Mouse (Mus musculus): ENCODE measurements around the gene Kpna2. TPM values are rescaled to one million over a fixed set of nuclear protein-coding genes. Genes with fewer than 3 reads are reported as not detected.

Kpna2 gene
- polyA plus RNA-seq, 1 experiment from 2014 or later = 137 TPM

DNA sequence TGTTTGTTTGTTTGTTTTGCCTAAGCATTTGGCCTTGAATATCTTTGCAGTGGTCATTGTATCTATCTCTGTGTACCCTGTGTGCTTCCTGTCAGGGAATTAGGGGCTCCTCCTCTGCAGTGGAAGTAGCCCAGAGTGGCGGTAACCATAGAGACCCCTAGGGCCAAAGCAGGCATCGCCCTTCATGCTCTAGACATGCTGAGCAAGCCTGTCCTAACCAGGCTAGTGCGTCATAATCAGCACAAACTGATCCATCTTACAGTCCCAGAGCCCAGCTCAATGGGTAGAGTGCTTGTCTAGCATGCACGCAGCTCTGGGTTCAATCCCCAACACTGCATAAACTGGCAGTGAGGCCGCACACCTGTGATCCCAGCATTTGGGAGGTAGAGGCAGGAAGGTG, 40.2 kb downstream of the Kpna2 start:
- no peaks in the 10 kb centered on the region for H3K36me3 ChIP-seq (ENCODE audit: control insufficient read depth, insufficient read depth, low read length)
- ATAC-seq = no peak
- 84% methylated on average over 5 of the region's 5 CpGs for WGBS
- H3K27ac ChIP-seq (ENCODE audit: low read length) = no peak overlapping the region
- no peaks in the 10 kb centered on the region for H3K27me3 ChIP-seq (ENCODE audit: control insufficient read depth, insufficient read depth, low read depth, low read length)
- H3K4me1 ChIP-seq (ENCODE audit: control insufficient read depth, insufficient read depth, low read length) = no peaks in the 10 kb centered on the region
- no peak overlapping the region for H3K4me2 ChIP-seq (ENCODE audit: low read length)
- no peak overlapping the region for H3K4me3 ChIP-seq (ENCODE audit: low read depth, low read length)
- H3K9ac ChIP-seq (ENCODE audit: low read depth, low read length) = no peak overlapping the region
- H3K9me3 ChIP-seq (replicated peaks; ENCODE audit: control insufficient read depth, low read length, poor library complexity, severe bottlenecking) = no peaks in the 10 kb centered on the region

DNA sequence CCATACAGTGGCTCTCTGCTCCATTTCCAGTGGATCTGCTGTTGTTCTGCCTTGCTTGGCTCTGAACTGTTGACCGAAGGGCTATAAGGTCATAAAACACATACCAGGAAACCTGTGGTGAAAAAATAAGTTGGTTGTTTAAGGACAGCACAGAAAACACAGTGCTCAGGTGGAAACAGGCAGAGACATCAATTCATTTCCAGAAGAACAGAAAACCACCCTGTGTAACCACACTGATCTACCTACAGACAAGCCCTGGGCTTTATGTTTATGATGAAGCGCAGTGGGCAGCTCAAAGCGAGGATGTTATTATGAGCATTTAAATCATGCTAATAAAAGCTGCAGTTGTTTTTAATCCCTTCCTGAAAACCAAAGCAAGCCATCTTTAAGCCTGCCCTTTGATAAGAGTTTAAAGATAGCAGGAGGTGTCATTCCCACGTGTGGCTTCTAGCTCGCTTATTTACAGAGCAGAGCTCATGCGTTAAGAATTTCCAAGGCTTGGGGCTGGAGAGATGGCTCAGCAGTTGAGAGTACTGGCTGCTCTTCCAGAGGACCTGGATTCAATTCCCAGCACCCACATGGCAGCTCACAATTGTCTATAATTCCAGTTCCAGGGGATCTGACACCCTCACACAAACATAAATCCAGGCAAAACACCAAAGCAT, 40.8 kb downstream of the Kpna2 start:
- no peak overlapping the region for H3K27ac ChIP-seq (ENCODE audit: low read length)

DNA sequence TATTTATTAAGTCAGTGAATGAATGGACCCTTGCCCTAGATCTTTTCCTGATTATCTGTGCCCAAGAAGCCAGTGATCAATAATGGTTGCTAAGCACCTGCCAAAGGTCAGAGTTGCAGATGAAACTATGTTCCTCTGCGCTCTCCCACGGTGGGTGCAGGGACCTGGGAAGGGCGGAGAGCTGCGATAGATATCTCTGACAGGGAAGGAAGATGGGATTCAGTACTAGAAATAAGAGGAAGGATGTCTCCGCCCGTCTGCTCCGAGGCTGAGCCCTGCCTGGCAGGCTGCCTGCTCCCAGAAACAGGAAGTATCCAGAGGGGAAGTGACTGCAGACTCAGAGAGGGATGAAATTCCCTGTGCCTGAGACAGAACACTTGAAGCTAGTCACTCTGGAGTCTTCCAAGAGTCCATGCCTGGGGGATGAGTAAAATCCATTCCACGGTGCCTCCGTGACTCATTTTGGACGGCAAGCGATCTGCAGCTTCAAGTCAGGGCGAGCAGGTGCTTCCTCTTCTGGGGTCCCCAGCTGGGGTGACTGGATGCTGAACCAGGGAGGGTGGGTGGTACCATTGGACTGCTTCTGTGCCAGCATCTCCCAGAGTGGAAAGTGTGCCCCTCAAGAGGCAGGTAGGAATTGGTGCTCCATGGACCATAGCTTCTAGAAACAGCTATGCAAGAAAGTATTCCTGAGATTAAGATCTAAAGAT, 41.9 kb downstream of the Kpna2 start:
- H3K4me3 ChIP-seq (ENCODE audit: low read depth, low read length) = no peak overlapping the region
- no peaks in the 10 kb centered on the region for H3K27me3 ChIP-seq (ENCODE audit: control insufficient read depth, insufficient read depth, low read depth, low read length)
- no peak for ATAC-seq
- 87% methylated on average over 12 of the region's 12 CpGs for WGBS
- no peaks in the 10 kb centered on the region for H3K36me3 ChIP-seq (ENCODE audit: control insufficient read depth, insufficient read depth, low read length)
- H3K9ac ChIP-seq (ENCODE audit: low read depth, low read length) = no peak overlapping the region
- H3K4me2 ChIP-seq (ENCODE audit: low read length) = no peak overlapping the region
- H3K27ac ChIP-seq (ENCODE audit: low read length) = no peak overlapping the region
- H3K9me3 ChIP-seq (replicated peaks; ENCODE audit: control insufficient read depth, low read length, poor library complexity, severe bottlenecking) = no peaks in the 10 kb centered on the region
- H3K4me1 ChIP-seq (ENCODE audit: control insufficient read depth, insufficient read depth, low read length) = no peaks in the 10 kb centered on the region

More for the DNA sequence above, 40.8 kb downstream of the Kpna2 start:
- H3K9ac ChIP-seq (ENCODE audit: low read depth, low read length) = no peak overlapping the region
- H3K27me3 ChIP-seq (ENCODE audit: control insufficient read depth, insufficient read depth, low read depth, low read length) = no peaks in the 10 kb centered on the region
- no peaks in the 10 kb centered on the region for H3K36me3 ChIP-seq (ENCODE audit: control insufficient read depth, insufficient read depth, low read length)
- no peak overlapping the region for H3K4me2 ChIP-seq (ENCODE audit: low read length)
- H3K4me1 ChIP-seq (ENCODE audit: control insufficient read depth, insufficient read depth, low read length) = no peaks in the 10 kb centered on the region
- no peaks in the 10 kb centered on the region for H3K9me3 ChIP-seq (replicated peaks; ENCODE audit: control insufficient read depth, low read length, poor library complexity, severe bottlenecking)
- WGBS = 85% methylated on average over 6 of the region's 6 CpGs
- H3K4me3 ChIP-seq (ENCODE audit: low read depth, low read length) = no peak overlapping the region
- no peak for ATAC-seq

DNA sequence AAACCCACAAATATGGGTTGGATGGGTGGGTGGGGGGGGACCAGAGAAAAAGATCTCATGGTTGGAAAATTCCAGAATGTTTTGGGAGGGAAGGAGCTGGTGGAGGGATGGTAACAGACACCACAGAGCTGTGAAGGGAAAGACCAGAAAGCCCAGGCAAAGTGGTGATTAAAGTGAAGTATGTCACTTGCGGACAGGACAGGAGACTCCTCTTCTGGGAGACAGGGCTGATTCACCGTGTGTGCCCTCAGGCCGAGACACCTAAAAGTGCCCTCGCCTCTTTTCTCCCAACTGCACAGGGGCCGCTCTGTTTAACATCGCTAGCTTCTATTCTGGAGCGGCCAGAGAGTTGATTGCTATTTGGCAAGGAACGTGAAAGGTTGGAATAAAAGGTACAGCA, 44.8 kb downstream of the Kpna2 start:
- WGBS = 74% methylated on average over 8 of the region's 8 CpGs
- Histone ChIP-seq H3K9ac (ENCODE audit: low read depth, low read length) (no peak overlapping the region), H3K4me1 (ENCODE audit: control insufficient read depth, insufficient read depth, low read length) (no peaks in the 10 kb centered on the region), H3K9me3 (replicated peaks; ENCODE audit: control insufficient read depth, low read length, poor library complexity, severe bottlenecking) (no peaks in the 10 kb centered on the region), H3K27ac (ENCODE audit: low read length) (no peak overlapping the region), H3K4me3 (ENCODE audit: low read depth, low read length) (no peak overlapping the region), H3K36me3 (ENCODE audit: control insufficient read depth, insufficient read depth, low read length) (no peaks in the 10 kb centered on the region), H3K27me3 (ENCODE audit: control insufficient read depth, insufficient read depth, low read depth, low read length) (no peaks in the 10 kb centered on the region), H3K4me2 (ENCODE audit: low read length) (no peak overlapping the region)
- no peak for ATAC-seq

DNA sequence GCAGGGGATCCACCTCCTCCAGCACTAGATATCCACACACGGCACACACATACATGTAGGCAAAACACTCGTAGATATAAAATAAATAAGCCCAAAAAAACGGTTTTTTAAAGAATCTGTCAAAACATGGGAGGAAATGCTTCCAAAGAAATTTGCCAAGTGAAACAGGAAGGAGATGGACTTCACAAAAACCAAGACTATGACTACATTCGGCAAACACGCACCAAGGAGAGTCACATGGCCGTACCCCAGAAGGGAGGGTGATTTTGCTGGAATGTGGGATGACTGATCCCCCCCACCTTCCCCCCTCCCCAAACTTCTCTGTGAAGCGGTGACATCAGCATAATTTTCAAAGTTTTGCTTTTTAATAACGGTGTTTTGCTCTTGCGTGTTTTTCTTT, 45.2 kb downstream of the Kpna2 start:
- Histone ChIP-seq H3K9me3 (replicated peaks; ENCODE audit: control insufficient read depth, low read length, poor library complexity, severe bottlenecking) (no peaks in the 10 kb centered on the region), H3K27ac (ENCODE audit: low read length) (no peak overlapping the region), H3K4me2 (ENCODE audit: low read length) (no peak overlapping the region), H3K4me3 (ENCODE audit: low read depth, low read length) (no peak overlapping the region), H3K4me1 (ENCODE audit: control insufficient read depth, insufficient read depth, low read length) (no peaks in the 10 kb centered on the region), H3K9ac (ENCODE audit: low read depth, low read length) (no peak overlapping the region), H3K36me3 (ENCODE audit: control insufficient read depth, insufficient read depth, low read length) (no peaks in the 10 kb centered on the region), H3K27me3 (ENCODE audit: control insufficient read depth, insufficient read depth, low read depth, low read length) (no peaks in the 10 kb centered on the region)
- ATAC-seq = no peak
- 84% methylated on average over 9 of the region's 9 CpGs for WGBS

Other genes starting within 250 kb of the Kpna2 start
- gene Pecam1, start 248.9 kb downstream of the Kpna2 start, polyA plus RNA-seq (2015; fragmentation: Nextera tagmentation; extraction: Ambion mirVana) = 14.1 and 15.7 TPM in 2 replicates
- gene Milr1, start 248.3 kb downstream of the Kpna2 start, polyA plus RNA-seq (2015; fragmentation: Nextera tagmentation; extraction: Ambion mirVana) = 0.89 and 0.99 TPM in 2 replicates
- gene Polg2, start 220.0 kb downstream of the Kpna2 start, polyA plus RNA-seq (2015; fragmentation: Nextera tagmentation; extraction: Ambion mirVana) = 9.4 and 9.6 TPM in 2 replicates
- 365 and 425 TPM in 2 replicates for gene Ddx5, start 210.4 kb downstream of the Kpna2 start, polyA plus RNA-seq (2015; fragmentation: Nextera tagmentation; extraction: Ambion mirVana)
- 16.2 and 17.8 TPM in 2 replicates for gene Cep95, start 210.3 kb downstream of the Kpna2 start, polyA plus RNA-seq (2015; fragmentation: Nextera tagmentation; extraction: Ambion mirVana)
- gene Smurf2, start 78.8 kb downstream of the Kpna2 start, polyA plus RNA-seq (2015; fragmentation: Nextera tagmentation; extraction: Ambion mirVana) = 11.3 and 12.1 TPM in 2 replicates
- 5.8 and 6.8 TPM in 2 replicates for gene 1810010H24Rik, start 26.1 kb upstream of the Kpna2 start, polyA plus RNA-seq (2015; fragmentation: Nextera tagmentation; extraction: Ambion mirVana)
- 28.9 and 34.1 TPM in 2 replicates for gene Bptf, start 132.6 kb upstream of the Kpna2 start, polyA plus RNA-seq (2015; fragmentation: Nextera tagmentation; extraction: Ambion mirVana)
- gene Nol11, start 189.8 kb upstream of the Kpna2 start, polyA plus RNA-seq (2015; fragmentation: Nextera tagmentation; extraction: Ambion mirVana) = 50.8 and 52.1 TPM in 2 replicates